Mouse (Mus musculus) erythroid progenitor cell, adult 5-6 weeks (primary cell): Measurements from ENCODE around the gene Fn1. TPM values are rescaled to one million over a fixed set of nuclear protein-coding genes. Genes with fewer than 3 reads are reported as not detected.

Source experiments
- ATAC-seq: replicated peaks from 2 replicates; pipeline ENCODE4 v1.8.0; 2016; ENCODE audit warnings: moderate number of reproducible peaks, mild to moderate bottlenecking, moderate TSS enrichment, inconsistent platforms; ENCODE audit not compliant: poor library complexity, low FRiP score, severe bottlenecking
- total RNA-seq, 2 experiments: library from RNA; stranded (forward) in 1 of 2; stranded (reverse) in 1 of 2; fragments of 150-400 nt in 1 of 2; fragments of 186-747, 209-891 nt in 1 of 2; gene quantifications; 2 replicates each; pipeline versions ENCODE4 v1.2.3 to v1.2.4; 2015 to 2017; ENCODE audit warnings: low replicate concordance in 2 of 2

The Fn1 gene
- total RNA-seq, 2 experiments from 2014 or later = 35.3 to 72.1 TPM

DNA sequence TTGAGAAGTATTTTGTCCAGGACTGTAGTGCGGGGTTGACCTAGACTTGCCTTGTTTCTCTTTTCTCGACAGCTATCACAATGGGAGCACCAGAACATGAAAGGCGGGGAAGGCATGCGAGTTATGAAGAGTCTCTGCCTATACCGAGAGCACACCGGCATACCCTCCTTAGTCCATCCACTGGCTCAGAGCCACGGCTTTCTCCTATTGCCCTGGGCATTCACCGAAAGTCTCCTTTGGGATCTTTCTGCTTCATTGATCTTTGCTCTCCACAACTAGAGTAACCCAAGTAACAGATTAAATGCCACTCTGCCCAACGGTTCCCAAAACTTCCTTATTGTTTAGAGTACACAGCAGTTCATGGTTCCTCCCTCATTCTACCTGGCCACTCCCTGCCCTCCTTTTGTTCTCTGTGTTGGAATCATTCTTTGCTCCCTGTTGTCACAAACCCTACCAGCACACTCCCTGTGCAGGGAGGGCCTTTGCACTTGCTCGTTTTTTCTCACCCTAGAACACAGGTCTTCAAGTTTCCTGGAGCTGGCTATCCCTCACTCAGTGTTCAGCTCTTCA is 102.3 kb downstream of the Fn1 start:
- ATAC-seq = no peak

DNA sequence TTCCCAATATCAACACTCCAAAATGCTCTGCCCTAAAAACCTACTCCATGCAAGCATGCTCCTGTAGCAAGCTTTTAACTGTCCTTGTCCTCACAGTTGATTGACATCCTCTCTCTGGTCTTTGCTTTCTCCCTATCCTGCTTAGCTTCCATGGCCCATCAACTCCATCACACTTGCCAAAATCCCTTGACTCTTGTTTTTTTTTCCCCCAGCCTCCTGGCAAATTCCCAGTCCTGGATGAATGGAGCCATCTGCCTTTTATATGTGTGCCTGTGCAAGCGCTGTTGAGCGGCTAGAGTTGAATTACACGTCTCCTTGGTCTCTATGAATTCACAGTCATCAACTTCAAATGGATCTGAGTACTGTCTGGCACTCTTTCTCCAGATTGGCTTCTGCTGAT is 112.6 kb downstream of the Fn1 start:
- ATAC-seq = no peak

DNA sequence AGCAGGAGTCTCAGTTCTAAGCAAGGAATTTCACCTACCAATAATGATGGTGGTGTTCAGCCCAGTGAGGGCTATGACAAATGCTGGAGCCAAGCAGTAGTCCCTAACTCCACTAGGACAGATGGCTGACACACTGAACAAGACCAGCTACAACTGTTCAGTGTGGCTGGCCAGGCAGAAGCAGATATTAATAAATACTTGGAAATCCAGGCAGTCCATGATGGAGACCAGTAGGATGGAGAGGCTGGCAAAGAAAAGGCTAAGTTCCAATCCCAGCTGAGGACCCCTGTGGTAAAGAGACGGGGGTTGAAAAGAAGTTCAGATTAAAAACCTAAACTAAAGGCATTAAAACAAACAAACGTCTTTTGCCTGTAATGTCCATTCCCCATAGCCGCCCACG is 113.4 kb downstream of the Fn1 start:
- no peak for ATAC-seq

Other genes starting within 250 kb of the Fn1 start
- not detected in 2 replicates for gene Abca12, start 238.3 kb downstream of the Fn1 start, total RNA-seq (2015; ENCODE audit: low replicate concordance)
- gene Abca12, start 238.3 kb downstream of the Fn1 start, total RNA-seq (2017; ENCODE audit: low replicate concordance) = not detected in 2 replicates
- gene Atic, start 96.0 kb downstream of the Fn1 start, total RNA-seq (2015; ENCODE audit: low replicate concordance) = 11.7 and 16.6 TPM in 2 replicates
- gene Atic, start 96.0 kb downstream of the Fn1 start, total RNA-seq (2017; ENCODE audit: low replicate concordance) = 8.2 and 11.3 TPM in 2 replicates